Mouse (Mus musculus): ENCODE data around the gene Il4ra.

Gene Il4ra

DNA sequence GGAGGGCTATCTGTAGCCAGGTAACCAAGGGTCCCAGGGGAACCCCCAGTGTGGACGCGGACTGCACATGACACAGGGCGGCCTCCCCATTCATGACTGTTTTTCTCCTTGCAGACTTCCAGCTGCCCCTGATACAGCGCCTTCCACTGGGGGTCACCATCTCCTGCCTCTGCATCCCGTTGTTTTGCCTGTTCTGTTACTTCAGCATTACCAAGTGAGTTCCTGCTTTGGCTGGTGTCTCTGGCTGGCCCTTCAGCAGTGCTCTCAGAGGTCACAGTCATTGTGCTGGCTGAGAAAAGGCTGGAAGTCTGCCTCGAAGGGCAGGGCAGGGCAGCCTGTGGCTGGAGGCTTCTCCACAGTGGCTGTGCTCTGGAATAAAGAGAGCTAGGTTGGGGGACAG, 20.8 kb downstream of the Il4ra start:
- DNase-seq (ENCODE audit: low read depth, low spot score), result no peak

DNA sequence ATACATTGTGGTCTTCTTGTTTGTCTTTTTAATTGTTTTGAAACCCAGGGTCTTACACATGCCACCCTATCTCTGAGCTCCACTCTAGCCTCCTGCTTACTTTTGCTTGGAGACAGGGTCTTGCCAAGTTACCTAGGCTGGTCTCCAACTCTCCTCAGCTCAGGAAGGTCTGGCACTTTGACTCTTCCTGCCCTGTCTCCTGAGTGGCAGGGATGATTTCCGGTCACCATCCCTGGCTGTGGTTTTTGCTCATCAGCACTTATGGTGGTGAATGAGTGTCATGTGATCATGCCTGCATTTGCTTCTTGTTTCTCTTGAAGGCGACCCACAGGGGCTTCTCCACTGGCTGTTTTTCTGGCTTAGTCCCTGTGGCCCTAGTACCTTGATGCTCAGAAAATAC, 21.9 kb downstream of the Il4ra start:
- no peak for DNase-seq (ENCODE audit: low read depth, low spot score)

DNA sequence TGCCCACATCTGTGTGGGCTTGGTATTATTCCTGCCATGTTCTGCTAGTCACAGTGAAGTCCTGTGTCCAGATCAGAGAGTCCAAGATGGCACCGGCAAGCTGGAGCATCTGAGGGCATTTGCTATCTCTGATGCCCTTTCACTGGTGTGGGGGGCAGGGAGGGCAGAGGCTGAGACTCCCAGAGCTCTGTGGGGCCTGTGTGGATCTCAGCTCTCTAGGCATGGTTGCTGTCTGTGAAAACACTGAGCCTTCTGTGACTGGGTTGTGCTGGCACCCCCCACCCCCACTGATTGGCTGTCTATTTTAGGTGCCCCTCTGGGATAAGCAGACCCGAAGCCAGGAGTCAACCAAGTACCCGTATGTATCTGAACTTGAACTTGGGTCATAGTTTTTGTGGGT, 22.9 kb downstream of the Il4ra start:
- DNase-seq (ENCODE audit: low read depth, low spot score), result no peak

DNA sequence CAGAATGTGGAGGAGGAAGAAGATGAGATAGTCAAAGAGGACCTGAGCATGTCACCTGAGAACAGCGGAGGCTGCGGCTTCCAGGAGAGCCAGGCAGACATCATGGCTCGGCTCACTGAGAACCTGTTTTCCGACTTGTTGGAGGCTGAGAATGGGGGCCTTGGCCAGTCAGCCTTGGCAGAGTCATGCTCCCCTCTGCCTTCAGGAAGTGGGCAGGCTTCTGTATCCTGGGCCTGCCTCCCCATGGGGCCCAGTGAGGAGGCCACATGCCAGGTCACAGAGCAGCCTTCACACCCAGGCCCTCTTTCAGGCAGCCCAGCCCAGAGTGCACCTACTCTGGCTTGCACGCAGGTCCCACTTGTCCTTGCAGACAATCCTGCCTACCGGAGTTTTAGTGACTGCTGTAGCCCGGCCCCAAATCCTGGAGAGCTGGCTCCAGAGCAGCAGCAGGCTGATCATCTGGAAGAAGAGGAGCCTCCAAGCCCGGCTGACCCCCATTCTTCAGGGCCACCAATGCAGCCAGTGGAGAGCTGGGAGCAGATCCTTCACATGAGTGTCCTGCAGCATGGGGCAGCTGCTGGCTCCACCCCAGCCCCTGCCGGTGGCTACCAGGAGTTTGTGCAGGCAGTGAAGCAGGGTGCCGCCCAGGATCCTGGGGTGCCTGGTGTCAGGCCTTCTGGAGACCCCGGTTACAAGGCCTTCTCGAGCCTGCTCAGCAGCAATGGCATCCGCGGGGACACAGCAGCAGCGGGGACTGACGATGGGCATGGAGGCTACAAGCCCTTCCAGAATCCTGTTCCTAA, 24.0 kb downstream of the Il4ra start:
- DNase-seq (ENCODE audit: low read depth, low spot score), result no peak

DNA sequence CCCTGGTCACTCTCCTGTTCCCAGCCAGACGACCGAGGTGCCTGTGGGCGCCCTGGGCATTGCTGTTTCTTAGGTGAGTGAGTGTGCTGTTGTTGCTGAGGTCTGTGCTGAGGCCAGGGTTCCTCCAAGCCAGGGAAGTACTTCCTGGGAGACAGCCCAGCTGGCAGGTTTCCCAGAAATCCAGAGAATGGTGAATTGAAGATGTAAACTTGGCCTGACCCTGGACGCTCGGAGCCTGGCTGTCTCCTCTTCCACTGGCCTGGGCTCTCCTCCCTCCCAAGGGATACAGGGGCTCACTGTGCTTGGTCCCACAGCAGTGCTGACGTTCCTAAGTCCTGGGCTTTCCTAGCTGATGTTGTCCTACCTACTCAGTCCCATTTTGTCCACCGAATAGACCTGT, 25.1 kb downstream of the Il4ra start:
- no peak for DNase-seq (ENCODE audit: low read depth, low spot score)

DNA sequence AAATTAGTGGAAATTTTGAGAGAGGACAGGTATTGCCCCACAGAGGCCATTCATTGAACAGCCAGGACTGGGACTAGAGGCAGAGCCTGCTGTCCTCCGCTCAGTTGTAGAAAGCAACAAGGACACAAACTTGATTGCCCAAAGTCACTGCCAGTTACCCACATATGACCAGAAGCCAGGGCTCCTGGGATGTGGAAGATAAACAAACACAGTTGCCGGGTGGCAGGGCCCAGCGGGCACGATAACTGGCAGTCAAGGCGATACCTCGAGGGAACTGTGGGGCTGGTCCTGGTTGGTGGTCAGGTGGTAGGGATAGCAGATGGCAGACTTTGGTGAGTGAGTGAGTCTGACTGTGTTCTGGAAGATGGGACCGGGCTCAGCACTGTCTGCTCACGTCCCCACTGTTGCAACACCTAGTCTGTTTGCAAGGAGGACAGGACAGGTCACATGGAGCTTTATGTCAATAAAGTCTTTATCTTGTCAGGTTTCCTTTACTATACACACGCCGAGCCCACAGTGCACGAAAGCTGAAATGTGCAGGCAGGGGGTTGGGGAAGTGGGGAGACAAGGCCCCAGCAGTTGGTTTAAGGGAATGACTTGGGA, 25.7 kb downstream of the Il4ra start:
- DNase-seq (ENCODE audit: low read depth, low spot score), result no peak

DNA sequence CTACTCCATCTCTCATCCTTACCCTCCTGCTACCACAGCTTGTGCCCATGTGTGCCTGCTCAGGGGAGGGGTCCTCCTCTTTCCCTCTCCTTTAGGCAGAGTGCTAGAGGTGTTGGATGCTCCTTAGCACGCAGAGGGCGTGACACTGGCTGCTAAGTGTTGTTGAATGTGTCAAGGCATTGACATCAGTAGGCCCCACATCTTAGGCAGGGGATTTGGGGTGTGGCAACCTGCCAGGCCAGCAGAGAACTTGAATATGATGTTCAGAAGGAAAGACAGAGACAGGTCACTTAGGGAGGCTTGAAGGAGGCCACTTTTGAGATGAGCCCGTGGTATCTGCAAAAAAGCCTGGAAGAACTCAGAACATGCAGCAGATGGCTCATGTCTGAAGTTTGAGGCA, 26.2 kb downstream of the Il4ra start:
- no peak for DNase-seq (ENCODE audit: low read depth, low spot score)

DNA sequence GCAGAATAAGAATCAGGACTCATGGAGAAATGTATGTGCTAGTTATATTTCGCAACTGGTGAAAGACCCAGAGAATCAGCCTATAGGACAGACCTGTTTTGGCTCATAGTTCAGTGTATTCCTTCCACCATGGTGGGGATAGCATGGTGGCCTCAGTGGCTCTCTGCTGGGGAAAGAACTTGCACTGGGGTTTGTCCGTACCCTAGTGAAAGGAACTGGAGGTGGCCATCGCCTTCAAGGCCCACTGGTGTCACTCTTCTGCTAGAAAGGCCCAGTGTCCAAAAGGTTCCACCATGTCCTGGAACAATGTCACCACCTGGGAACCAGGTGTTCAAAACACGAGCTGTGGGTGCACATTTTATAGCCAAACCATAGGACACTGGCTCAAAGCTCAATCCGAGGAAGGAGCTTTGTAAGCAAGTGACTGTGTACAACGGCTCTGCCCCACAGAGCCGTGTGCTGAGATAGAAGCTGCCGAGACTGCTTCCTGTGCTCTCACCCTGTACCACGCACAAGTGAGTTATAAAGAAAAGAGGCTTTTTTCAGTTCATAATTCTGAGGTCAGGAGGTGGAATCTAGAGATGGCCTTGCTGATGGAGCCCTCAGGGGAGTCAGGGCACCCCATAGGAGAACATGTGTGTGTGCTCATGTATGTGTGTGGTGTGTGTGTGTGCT, 27.8 kb downstream of the Il4ra start:
- no peak for DNase-seq (ENCODE audit: low read depth, low spot score)

DNA sequence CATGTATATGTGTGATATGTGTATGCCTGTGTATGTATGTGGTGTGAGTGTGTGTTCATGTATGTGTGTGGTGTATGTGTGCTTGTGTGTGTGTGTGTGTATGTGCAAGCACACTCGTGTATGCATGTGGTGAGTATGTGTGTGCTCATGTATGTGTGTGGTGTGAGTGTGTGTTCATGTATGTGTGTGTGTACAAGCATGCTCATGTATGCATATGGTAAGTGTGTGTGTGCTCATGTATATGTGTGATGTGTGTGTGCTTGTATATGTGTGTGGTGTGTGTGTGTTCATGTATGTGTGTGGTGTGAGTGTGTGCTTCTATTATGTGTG, 28.3 kb downstream of the Il4ra start:
- DNase-seq (ENCODE audit: low read depth, low spot score), result no peak

DNA sequence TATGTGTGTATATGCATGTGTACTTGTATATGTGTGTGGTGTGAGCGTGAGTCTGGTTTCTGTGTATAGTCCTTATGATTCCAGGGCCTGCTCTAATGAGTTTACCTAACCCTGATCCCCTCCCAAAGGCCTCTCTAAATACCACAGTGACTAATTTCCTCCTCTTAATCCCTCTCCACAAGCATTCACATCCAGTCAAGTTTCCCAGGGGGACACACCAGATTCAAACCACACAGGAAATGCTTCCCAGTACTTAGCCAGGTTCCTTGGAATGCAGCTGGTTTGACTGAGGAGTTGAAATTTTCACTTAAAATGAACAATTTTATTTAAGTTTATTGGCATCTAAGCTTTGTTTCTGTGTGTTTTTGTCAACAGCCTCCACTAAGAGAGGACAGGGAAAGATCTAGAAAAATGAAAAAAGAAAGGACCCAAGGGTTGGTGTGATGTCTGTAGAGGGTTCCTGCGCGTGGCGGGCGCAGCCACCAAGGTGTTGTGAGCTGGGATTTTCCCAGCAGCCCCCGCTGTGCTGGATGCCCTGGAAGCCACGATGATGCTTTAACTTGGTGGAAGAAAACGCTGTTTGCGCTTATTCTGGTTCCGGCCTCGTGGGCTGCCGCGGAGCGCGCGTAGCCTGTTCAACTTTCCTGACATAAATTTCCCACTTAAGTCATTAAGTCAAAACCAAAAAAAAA, 28.9 kb downstream of the Il4ra start:
- DNase-seq (ENCODE audit: low read depth, low spot score), result no peak

DNA sequence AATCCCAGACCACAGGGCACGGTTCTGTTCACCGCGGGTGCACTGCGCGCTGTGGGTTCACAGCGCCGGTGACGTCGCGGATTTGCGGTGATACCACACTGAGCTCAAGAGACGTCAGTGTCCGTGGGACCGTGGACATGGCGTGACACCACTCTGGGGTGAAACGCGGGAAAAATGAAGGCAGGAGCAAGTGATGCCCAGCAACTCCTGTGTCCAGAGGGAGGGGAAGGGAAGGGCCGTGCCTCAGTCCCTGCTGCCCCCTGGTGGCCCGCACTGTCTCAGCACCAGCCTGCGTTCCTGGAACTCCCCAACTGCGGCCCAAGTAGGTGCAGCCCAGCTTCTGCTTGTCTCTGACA, 29.4 kb downstream of the Il4ra start:
- peak; percentile 40 for DNase-seq (ENCODE audit: low read depth, low spot score)

DNA sequence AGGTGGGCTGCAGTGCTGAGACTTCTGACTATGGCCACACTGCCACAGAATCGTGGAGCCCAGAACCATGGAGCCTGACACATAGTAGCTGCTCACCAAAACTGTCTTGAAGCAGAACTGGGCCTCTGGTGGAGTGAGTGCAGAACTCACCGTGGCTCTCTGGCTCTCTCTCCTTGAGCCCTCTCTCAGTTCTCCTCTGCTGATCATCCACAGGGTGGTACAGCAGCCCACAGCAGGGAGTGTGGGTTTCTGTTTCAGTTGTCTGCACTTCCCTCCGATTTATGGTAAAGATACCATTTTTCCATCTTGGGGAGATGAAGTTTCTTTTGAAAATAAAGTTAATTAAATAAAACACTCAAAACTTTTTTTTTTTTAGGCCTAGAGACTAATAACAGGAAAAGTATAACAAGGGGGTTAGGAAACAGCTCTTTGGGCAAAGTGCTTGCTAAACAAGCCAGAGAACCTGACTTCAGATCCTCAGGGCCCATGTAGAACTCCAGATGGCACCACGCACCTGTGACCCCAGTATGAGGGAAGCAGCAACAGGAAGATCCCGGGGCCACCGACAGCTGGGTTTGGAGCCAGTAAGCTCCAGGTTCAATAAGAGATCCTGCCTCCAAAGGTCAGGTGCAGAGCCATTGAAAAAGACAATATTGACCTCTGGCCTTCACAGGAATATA, 31.5 kb downstream of the Il4ra start:
- no peak for DNase-seq (ENCODE audit: low read depth, low spot score)

DNA sequence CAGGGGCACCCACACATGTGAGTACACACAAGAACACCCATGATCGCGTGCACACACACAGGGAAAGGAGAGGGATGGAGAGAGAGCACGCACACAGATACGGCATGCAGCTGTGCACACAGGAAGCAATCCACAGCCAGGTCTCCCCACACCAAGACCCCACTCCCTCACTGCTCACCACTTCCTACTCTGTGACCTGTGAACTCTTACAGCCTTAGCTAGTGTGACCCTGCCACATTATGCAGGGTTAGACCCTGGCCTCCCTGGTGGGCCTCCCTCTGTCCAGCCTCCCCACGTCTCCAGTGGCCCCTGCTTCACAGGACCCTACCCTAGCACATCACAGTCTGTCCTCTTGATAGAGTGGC, 32.1 kb downstream of the Il4ra start:
- DNase-seq (ENCODE audit: low read depth, low spot score), result no peak

DNA sequence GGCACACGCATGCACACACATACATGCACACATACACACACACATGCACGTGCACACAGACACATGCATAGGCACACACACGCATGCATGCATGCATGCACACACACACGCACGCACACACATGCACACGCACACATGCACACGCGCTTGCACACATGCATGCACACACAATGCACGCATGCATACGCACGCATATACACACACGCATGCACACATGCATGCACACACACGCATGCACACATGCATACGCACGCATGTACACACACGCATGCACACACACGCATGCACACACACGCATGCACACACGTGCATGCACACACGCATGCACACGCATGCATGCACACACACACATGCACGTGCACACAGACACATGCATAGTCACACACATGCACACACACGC, 34.4 kb downstream of the Il4ra start:
- no peak for DNase-seq (ENCODE audit: low read depth, low spot score)

DNA sequence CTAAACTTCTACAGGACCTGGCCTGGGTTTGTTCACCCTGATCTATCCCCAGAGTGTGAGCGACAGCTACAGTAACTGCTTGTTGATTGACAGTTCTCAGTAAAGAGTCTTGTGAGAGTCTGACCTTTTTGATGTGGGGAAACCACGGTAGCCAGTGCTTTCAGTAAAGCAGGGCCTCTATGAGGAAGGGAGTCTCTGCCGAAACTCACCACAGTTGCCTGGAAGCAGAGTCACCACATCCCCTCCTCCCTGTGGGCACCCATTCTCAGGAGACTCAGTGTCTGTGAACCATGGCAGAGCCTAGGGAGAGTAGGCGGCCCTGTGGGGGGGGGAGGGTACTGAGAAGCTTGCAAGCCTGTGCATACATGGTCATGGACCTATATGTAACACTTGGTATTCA, 36.8 kb downstream of the Il4ra start:
- no peak for DNase-seq (ENCODE audit: low read depth, low spot score)

DNA sequence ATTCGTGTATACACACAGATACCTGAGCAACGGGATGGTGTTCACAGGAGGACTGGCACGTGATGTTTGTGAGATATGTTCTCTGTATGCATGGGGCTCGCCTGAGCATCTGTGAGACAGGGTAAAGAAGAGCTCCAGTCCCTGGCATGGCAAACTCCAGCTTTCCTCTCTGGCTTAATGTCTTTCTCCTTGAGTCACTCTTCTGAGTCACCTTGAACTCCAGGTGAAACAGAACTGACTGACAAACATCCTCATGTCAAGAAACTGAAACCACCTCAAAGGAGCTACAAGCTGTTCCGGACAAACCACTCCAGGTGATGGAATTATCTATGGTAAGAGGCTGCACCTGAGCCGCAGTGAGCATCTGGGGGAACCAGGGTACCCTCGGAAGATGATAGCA, 38.0 kb downstream of the Il4ra start:
- DNase-seq (ENCODE audit: low read depth, low spot score), result no peak

DNA sequence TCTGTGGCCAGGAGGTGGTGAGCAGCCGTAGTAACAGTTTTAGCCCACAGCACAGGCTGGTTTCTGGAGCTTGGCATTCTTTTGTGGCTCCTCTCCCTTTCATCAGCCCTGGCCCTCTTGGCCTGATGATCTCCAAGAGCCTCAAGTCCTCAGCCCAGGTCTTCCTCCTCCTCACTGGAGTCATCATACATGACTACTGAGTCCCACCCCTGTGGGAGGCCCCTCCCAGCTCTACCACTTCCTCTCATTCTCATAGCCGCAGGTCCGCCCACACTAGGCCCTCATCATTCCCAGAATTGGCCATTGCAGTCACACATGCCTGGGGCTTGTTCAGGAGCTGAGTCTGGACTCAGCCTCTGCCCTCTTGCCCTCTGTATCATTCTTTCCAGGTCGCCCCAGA, 41.9 kb downstream of the Il4ra start:
- DNase-seq (ENCODE audit: low read depth, low spot score), result no peak

DNA sequence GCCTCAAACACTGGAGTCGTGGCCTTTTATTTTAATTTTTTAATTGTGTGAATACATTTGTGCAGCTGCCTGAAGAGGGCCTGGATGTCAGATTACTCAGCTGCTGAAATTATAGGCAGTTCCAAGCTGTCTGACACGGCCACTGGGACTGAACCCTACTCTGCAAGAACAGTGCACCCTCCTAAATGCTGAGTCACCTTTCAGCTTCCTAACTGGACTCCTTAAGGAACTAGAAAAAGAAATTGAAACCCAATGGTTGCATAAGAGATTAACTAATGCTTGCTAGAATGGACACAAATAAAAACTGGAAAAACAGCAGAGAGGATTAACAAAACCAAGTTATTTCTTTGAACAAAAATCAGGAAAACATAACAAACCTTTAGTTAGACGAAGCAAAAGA, 44.5 kb downstream of the Il4ra start:
- DNase-seq (ENCODE audit: low read depth, low spot score), result no peak

DNA sequence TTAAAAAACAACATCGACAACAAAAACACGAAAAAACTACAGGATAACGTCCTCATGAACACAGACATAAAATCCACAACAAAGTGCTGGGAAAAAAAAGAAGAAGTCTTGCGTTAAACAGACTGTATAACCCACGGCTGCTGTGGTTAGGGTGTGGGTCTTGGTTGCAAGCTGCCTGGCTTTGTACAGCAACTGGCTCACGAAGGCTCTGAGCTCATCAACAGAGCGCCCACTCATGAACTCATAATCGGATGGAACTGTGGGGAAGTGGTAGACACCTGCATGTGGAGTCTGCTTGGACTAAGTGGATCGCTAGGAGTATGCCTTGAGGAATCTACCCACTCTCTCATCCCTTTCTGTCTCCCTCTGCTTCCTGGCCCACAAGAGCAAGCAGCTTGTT, 45.2 kb downstream of the Il4ra start:
- no peak for DNase-seq (ENCODE audit: low read depth, low spot score)

DNA sequence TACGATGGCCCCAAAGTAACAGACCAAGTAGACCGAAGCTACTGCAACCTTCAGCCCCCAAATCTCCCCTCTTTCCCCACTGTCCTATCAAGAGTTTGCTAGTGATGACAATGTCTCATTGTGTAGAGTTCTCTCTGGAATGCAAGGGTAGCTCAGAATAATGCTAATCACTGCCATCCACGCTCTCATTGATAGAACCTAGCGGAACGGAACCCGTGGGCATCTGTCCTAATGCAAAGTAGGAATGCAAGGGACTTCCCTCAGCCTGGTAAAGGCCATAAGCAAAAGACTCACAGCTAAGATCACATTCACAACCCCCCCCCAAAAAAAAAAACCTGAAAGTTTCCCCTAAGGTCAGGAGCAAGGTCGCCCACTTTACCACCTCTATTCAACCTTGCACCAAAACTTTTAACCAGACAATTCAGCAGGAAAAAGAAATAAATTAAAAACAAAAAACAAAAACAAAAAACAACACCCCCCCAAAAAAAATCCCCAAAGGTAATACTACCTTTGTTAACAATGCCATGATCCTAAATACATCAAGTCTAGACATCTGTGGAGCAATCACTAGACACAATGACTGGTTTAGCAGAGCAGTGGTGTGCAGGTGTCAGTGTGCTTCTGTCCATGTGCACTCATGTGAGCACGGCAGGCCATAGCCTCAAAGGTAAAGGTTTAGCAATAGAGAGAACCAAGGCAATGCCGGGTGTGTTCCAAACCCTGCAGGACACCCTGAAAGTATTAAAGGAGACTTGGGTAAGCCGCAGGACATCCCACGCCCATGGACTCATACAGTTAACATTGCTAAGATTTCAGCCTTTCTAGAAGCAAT, 45.8 kb downstream of the Il4ra start:
- DNase-seq (ENCODE audit: low read depth, low spot score), result no peak

DNA sequence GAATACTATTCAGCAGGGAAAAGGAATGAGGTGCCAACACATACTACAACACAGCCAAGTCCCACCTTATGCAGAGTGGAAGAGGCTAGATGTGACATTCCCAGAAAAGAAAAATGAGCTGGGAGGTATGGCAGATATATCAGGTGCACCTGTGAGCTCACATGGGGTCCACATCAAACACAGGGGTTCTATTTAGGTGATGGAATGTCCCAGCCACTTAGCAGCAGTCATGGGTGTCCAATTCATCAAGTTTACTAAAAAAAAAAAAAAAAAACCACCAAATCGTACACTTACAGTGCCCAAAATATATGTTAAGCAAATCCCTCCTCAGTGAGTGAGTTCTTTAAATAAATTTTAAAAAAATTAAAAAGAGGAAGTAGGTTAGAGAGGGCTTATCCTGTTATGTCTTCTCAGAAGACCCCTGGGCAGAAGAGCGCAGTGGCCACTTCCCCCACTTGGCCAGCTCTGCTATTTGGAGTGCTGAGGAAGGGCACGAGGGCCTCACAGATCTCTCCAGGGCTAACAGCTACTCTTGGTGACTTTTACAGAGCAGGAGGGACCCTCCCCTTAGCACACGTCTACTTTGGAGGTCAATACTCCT, 47.6 kb downstream of the Il4ra start:
- no peak for DNase-seq (ENCODE audit: low read depth, low spot score)

Measured in WW6 (cell line).